Mouse (Mus musculus): ENCODE data around the gene Strip1. TPM values are rescaled to one million over a fixed set of nuclear protein-coding genes. Genes with fewer than 3 reads are reported as not detected.

The Strip1 gene
- polyA plus RNA-seq, 1 experiment from 2014 or later = 82.4 TPM

DNA sequence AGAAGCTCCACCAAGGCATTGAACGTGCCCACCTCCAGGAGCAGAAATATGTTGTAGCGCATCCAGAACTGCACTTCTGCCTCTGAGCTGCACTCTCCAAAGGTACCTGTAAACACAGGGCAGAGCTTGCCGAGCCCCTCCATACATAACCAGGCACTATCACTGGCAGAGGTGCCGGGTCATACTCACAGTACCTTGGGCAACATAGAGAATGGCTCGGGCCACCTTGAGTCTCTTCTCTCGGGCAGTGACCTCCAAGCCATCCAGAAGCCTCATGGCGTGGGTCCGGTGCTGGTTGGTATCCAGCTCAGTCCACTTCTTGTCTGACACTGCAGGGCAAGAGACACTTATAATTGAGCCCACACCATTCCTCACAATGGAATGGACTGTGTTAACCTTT lies 4.7 kb downstream of the Strip1 start:
- Histone ChIP-seq H3K4me1 (peaks cover 10% of the 10 kb centered on the region; the same call in 1 of the 2 replicates), H3K9me3 (no peaks in the 10 kb centered on the region), H3K4me2 (replicated peaks) (no peak overlapping the region), H3K27me3 (no peaks in the 10 kb centered on the region), H3K36me3 (peaks cover 70% of the 10 kb centered on the region), H3K9ac (no peak overlapping the region), H3K27ac (no peak overlapping the region), H3K4me3 (no peak overlapping the region)
- no peak for ATAC-seq (ENCODE audit: insufficient number of reproducible peaks, insufficient read depth, low FRiP score, low TSS enrichment)
- WGBS = 93% methylated on average over 8 of the region's 8 CpGs

DNA sequence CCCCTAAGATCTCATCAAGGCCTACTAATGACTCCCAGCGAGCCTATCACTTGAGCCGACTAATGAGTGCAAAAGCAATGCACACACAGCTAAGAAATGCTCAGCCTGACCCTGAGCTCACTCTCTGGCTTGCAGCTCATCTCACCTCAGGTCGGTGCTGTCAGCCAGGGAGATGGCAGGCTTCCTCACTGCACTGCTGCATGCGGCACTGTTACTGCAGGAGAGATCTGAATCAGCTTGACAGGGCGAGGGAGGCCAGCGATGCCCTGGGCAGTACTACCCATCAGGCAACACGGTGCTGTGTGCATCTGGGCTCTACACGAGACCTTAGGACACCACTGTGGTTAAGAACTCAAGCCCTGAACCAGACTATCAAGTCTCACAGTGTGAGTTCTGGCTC lies 6.0 kb downstream of the Strip1 start:
- H3K4me1 ChIP-seq = peaks cover 10% of the 10 kb centered on the region; the same call in 1 of the 2 replicates
- no peaks in the 10 kb centered on the region for H3K9me3 ChIP-seq
- WGBS = 90% methylated on average over 8 of the region's 8 CpGs
- no peak overlapping the region for H3K9ac ChIP-seq
- H3K4me2 ChIP-seq (replicated peaks) = no peak overlapping the region
- no peak overlapping the region for H3K27ac ChIP-seq
- H3K36me3 ChIP-seq = peaks cover 82% of the 10 kb centered on the region
- H3K27me3 ChIP-seq = no peaks in the 10 kb centered on the region
- no peak overlapping the region for H3K4me3 ChIP-seq
- no peak for ATAC-seq (ENCODE audit: insufficient number of reproducible peaks, insufficient read depth, low FRiP score, low TSS enrichment)

DNA sequence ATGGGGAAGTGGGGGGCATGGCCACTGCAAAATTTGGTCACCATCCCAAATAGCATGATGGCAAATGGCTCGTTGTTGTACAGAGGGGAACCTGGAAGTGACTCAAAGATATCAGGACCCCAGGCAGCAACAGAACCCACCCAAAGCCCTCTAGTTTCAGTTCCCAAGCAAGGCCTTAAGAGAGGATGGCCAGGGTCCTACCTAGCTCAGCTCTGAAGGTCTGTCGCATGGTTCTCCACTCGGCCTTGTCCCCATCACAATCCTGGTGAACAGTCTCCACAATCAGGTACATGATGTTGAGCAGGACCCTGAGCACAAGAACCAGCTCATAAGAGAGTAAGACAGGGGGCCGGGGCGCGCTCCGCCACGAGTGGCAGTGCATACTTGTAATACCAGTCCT lies 7.1 kb downstream of the Strip1 start:
- ATAC-seq (ENCODE audit: insufficient number of reproducible peaks, insufficient read depth, low FRiP score, low TSS enrichment) = no peak
- no peak overlapping the region for H3K9ac ChIP-seq
- no peaks in the 10 kb centered on the region for H3K27me3 ChIP-seq
- no peaks in the 10 kb centered on the region for H3K9me3 ChIP-seq
- 0 out of 2 replicates have a peak, but pooled peaks cover under 1% of the 10 kb centered on the region for H3K4me1 ChIP-seq
- H3K4me2 ChIP-seq (replicated peaks) = no peak overlapping the region
- H3K4me3 ChIP-seq = no peak overlapping the region
- WGBS = 93% methylated on average over 8 of the region's 8 CpGs
- peaks cover 85% of the 10 kb centered on the region for H3K36me3 ChIP-seq
- H3K27ac ChIP-seq = no peak overlapping the region

DNA sequence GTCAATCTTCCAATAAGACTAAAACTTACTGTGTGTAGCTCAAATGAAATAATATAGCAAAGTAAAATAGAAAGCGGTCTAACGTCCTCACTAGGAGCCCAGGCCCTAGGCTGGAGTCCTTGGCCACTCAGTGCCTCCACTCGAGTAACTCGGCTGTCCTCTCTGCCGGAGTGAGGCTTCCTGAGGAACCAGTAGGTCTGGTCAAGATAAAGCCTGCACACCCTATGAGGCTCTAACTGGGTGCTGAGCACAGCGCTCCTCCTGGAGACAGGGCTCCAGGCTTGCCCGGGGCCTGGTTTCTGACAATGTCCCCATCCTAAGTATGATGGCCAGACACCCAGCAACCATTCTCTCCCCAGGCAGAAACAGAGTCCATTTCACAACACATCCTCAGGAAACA lies 9.0 kb downstream of the Strip1 start:
- Histone ChIP-seq H3K4me1 (no peaks in the 10 kb centered on the region), H3K9ac (no peak overlapping the region), H3K4me3 (no peak overlapping the region), H3K9me3 (no peaks in the 10 kb centered on the region), H3K36me3 (peaks cover 95% of the 10 kb centered on the region), H3K27ac (no peak overlapping the region), H3K4me2 (replicated peaks) (no peak overlapping the region), H3K27me3 (no peaks in the 10 kb centered on the region)
- 94% methylated on average over 7 of the region's 7 CpGs for WGBS
- no peak for ATAC-seq (ENCODE audit: insufficient number of reproducible peaks, insufficient read depth, low FRiP score, low TSS enrichment)

DNA sequence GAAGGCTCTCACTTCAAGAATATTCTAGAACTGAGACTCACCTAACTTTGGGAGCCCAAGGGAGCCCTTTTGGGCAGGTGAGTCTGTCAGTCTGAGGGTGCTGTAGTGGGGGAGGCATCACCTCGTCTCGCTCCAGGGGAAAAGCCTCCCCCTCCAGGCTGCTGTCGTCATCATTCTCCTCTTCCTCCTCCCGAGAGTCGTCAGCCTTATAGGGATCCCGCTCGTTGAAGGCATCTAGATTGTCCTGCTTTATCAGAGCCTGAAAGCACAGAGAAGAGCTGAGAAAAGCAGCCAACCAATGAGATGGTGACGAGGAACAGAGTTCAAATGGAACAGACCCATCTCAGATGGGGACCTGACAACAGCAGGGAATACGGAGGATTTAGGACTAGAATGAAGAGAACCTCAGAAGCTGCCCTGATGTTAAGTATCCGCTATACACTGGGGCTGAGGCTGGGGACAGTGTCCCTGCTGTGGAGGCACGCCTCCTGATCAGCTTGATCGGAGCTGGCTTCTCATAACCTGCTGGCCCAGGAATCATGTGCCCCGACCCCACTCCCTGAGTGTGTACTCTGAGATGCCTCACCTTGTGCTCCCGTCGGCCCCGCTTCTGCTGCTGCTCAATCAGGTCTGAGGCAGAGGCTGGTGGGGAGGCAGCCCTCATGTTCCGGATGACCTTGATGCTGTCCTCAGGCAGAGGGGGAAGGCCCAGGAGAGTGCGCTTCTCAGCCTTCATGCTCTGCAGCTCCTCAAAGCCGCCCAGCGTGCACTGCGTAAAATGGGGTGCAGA lies 10.0 kb downstream of the Strip1 start:
- 91% methylated on average over 21 of the region's 21 CpGs for WGBS
- no peak for ATAC-seq (ENCODE audit: insufficient number of reproducible peaks, insufficient read depth, low FRiP score, low TSS enrichment)
- Histone ChIP-seq H3K4me1 (no peaks in the 10 kb centered on the region), H3K4me3 (no peak overlapping the region), H3K4me2 (replicated peaks) (no peak overlapping the region), H3K27ac (no peak overlapping the region), H3K36me3 (peaks cover 95% of the 10 kb centered on the region), H3K9ac (no peak overlapping the region), H3K9me3 (no peaks in the 10 kb centered on the region), H3K27me3 (no peaks in the 10 kb centered on the region)

DNA sequence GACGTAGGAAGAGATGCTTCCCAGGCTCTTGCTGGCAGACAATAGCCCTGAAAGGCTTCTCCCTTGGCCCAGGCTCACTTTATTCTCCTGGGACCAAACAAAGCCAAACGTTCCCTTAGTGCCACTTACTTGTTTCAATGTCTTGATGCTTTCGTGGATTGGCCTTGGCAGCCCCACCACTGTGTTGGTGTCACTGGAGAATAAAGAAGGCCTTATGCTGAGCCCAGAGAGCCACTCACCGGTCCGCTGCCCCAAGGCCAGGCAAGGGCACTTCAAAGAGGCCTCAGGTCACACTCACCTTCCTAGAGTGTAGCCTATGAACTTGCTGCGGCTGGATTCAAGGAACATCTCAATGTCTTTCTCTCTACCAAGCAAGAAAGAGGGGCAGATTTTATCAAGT lies 11.6 kb downstream of the Strip1 start:
- Histone ChIP-seq H3K9ac (no peak overlapping the region), H3K4me2 (replicated peaks) (no peak overlapping the region), H3K27me3 (no peaks in the 10 kb centered on the region), H3K4me1 (no peaks in the 10 kb centered on the region), H3K36me3 (peaks cover 95% of the 10 kb centered on the region), H3K4me3 (no peak overlapping the region), H3K9me3 (no peaks in the 10 kb centered on the region), H3K27ac (no peak overlapping the region)
- ATAC-seq (ENCODE audit: insufficient number of reproducible peaks, insufficient read depth, low FRiP score, low TSS enrichment) = no peak
- WGBS = 89% methylated on average over 6 of the region's 6 CpGs

DNA sequence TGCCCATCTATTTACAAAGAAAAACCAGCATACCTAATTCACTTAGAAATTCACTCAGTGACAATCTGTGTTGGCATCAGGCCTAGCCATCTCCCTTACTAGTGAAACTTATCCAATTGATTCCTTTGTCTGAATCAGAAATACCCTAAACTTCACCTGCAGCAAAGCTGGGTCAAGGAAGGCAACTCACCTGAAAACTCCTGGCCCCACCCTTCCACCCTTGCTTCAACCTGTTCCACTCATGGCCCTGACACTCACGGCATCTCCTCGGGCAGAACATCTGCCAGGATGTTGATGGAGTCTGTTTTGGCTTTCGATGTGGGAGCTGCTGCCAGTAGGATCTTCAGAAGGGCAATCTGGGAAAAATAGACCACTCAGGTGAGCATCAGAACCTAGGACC lies 13.7 kb downstream of the Strip1 start:
- no peaks in the 10 kb centered on the region for H3K9me3 ChIP-seq
- no peak overlapping the region for H3K27ac ChIP-seq
- no peak overlapping the region for H3K4me2 ChIP-seq (replicated peaks)
- ATAC-seq (ENCODE audit: insufficient number of reproducible peaks, insufficient read depth, low FRiP score, low TSS enrichment) = no peak
- WGBS = 92% methylated on average over 3 of the region's 3 CpGs
- H3K36me3 ChIP-seq = peaks cover 93% of the 10 kb centered on the region
- H3K4me1 ChIP-seq = no peaks in the 10 kb centered on the region
- no peak overlapping the region for H3K9ac ChIP-seq
- H3K27me3 ChIP-seq = no peaks in the 10 kb centered on the region
- no peak overlapping the region for H3K4me3 ChIP-seq

DNA sequence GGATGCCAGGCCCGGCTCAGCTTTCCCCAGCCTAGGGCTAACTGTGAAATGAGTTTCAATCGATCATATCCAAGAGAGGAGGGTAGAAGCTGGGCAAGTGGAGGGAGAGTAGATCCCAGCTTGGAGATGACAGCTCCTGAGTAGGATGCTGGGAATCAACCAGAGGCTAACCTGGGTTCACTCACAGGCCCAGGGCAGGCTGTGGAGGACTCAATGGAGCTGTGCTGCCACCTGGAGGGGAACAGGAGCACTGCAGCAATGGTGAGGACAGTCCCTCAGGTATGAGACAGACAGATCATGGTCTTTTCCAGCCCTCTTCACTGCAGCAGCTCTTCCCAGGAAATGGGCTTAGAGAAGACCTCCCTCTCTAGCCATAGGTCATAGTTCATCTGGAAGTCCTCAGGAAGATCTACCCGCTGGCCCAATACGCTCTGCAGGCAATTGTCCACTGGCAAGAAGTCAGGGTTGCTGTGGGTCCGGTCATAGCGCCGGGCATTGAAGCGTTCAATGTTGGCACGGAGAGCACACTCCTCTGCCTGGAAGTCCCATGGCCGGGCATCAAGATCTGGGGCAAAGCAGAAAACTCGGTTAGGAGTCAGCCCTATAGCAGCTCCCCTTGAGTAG lies 18.5 kb downstream of the Strip1 start:
- Histone ChIP-seq H3K9ac (0 out of 2 replicates have a peak overlapping the region, but pooled peaks have one; percentile 31), H3K4me1 (no peaks in the 10 kb centered on the region), H3K9me3 (no peaks in the 10 kb centered on the region), H3K4me3 (no peak overlapping the region), H3K27ac (no peak overlapping the region), H3K4me2 (replicated peaks) (no peak overlapping the region), H3K36me3 (peaks cover 64% of the 10 kb centered on the region), H3K27me3 (no peaks in the 10 kb centered on the region)
- no peak for ATAC-seq (ENCODE audit: insufficient number of reproducible peaks, insufficient read depth, low FRiP score, low TSS enrichment)
- 86% methylated on average over 11 of the region's 11 CpGs for WGBS

DNA sequence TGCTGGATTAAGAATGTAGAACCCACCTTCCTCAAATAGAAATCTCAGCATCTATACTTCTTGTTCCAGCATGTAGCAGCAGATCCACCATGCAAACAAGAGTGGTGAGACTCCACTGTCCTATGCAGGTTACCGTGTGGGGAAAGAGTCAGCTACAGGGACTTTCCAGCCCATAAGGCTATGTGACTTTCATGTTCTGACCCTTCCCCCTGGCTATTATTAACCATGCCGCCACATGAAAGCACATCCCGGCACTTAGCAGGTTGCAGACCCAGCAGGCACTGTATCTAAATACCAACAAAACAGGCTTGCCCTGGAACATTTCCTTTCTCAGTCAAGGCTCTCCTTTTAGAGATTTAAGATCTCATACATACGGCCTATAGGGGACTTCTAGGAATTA lies 20.1 kb downstream of the Strip1 start:
- Histone ChIP-seq H3K9me3 (no peaks in the 10 kb centered on the region), H3K36me3 (peaks cover 48% of the 10 kb centered on the region), H3K27me3 (no peaks in the 10 kb centered on the region), H3K4me2 (replicated peaks) (no peak overlapping the region), H3K27ac (no peak overlapping the region), H3K9ac (no peak overlapping the region), H3K4me1 (no peaks in the 10 kb centered on the region), H3K4me3 (no peak overlapping the region)
- WGBS = 66% methylated on average over 4 of the region's 4 CpGs
- ATAC-seq (ENCODE audit: insufficient number of reproducible peaks, insufficient read depth, low FRiP score, low TSS enrichment) = no peak

DNA sequence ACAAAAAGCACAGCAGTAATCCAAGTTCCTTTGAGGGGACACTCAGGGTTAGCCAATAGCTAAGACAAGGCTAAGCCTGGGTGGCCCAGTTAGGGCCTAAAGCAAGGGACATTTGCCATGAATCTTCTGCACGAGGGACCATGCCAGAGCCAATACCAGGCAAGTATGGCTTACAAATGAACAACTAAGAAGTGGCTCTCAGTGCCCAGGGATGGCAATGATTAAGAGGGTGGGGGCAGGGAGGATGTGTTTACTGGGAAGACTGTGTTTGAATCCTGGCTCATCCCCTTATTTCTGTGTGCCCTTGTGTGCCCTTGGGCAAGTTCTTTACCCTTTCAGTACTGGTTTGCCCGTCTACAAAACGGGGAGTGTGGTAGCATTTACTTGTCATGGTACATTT lies 22.1 kb downstream of the Strip1 start:
- no peak for ATAC-seq (ENCODE audit: insufficient number of reproducible peaks, insufficient read depth, low FRiP score, low TSS enrichment)
- H3K4me1 ChIP-seq = 0 out of 2 replicates have a peak, but pooled peaks cover 4% of the 10 kb centered on the region
- H3K36me3 ChIP-seq = peaks cover 28% of the 10 kb centered on the region
- H3K4me3 ChIP-seq = no peak overlapping the region
- no peaks in the 10 kb centered on the region for H3K27me3 ChIP-seq
- H3K27ac ChIP-seq = no peak overlapping the region
- WGBS = 33% methylated on average over 3 of the region's 3 CpGs
- H3K9me3 ChIP-seq = no peaks in the 10 kb centered on the region
- no peak overlapping the region for H3K9ac ChIP-seq
- no peak overlapping the region for H3K4me2 ChIP-seq (replicated peaks)

DNA sequence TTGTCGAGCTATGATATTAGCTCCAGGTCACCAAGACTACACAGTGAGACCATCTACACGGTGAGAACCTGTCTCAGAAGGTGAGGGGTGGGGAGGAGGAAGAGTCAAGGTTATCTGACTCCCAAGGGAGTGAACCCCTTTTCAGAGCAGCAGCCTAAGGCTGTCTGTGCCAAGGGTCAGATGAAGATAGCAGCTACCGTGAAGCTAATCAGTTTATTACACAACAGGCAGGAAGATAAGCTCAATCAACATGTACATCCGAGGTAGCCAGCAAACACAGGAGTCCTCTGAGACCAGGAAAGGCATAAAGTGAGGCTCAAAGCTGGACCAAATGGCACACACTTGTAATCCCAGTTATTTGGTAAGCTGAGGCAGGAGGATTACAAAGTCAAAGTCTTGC lies 22.7 kb downstream of the Strip1 start:
- Histone ChIP-seq H3K4me2 (replicated peaks) (no peak overlapping the region), H3K36me3 (peaks cover 22% of the 10 kb centered on the region), H3K27ac (no peak overlapping the region), H3K9me3 (no peaks in the 10 kb centered on the region), H3K4me3 (no peak overlapping the region), H3K4me1 (0 out of 2 replicates have a peak, but pooled peaks cover 4% of the 10 kb centered on the region), H3K9ac (no peak overlapping the region), H3K27me3 (no peaks in the 10 kb centered on the region)
- 66% methylated on average over 4 of the region's 4 CpGs for WGBS
- ATAC-seq (ENCODE audit: insufficient number of reproducible peaks, insufficient read depth, low FRiP score, low TSS enrichment) = no peak

DNA sequence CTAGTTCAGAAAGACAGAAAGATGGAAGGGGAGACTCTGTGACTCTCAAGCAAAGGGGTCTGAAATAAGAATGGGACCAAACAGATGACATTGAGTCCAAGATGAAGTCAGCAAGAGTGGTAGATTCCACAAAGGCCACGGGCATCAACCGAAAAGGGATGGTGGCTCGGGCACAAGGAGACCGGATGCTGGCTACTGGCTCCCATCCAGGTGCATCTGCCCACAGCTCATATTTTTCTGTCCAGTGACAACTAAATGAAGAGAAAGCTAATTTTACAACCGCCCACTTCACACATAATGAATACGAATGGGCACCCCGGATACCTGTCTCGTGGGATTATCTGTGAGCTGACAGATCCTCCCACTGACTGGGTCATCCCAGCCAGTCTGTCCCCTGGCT lies 24.3 kb downstream of the Strip1 start:
- no peak for ATAC-seq (ENCODE audit: insufficient number of reproducible peaks, insufficient read depth, low FRiP score, low TSS enrichment)
- 74% methylated on average over 8 of the region's 8 CpGs for WGBS

More for the DNA sequence above, 24.3 kb downstream of the Strip1 start:
- Histone ChIP-seq H3K9me3 (no peaks in the 10 kb centered on the region), H3K27me3 (0 out of 2 replicates have a peak, but pooled peaks cover 3% of the 10 kb centered on the region), H3K9ac (no peak overlapping the region), H3K27ac (no peak overlapping the region), H3K36me3 (peaks cover 9% of the 10 kb centered on the region), H3K4me2 (replicated peaks) (no peak overlapping the region), H3K4me1 (0 out of 2 replicates have a peak, but pooled peaks cover 4% of the 10 kb centered on the region), H3K4me3 (no peak overlapping the region)
